Mouse (Mus musculus) MEL (cell line): ENCODE data around the gene Gm9913. TPM values are rescaled to one million over a fixed set of nuclear protein-coding genes. Genes with fewer than 3 reads are reported as not detected.

Experiments
- DNase-seq: peaks from one replicate; pipeline ENCODE4 v3.0.0; 2011; ENCODE audit warnings: low read depth, low spot score
- H3K27ac ChIP-seq: 2 replicates; pipeline ENCODE4 v1.5.1; 2012; ENCODE audit warnings: low read depth, mild to moderate bottlenecking, control low read depth, low read length, moderate library complexity; ENCODE audit not compliant: control insufficient read depth
- H3K27me3 ChIP-seq, 2 experiments: fragments of 150-350 bp in 1 of 2; sonication (generic) in 1 of 2; 2 replicates each; pipeline ENCODE4 v1.6.1; 2012; ENCODE audit warnings: low read length in 2 of 2, mild to moderate bottlenecking in 2 of 2, improper control_type of control experiment in 1 of 2, moderate library complexity in 1 of 2; ENCODE audit not compliant: insufficient read depth in 2 of 2, control insufficient read depth in 1 of 2
- H3K36me3 ChIP-seq, 2 experiments: 2 replicates each; pipeline ENCODE4 v1.6.1; 2012 to 2014; ENCODE audit warnings: low read length in 2 of 2, improper control_type of control experiment in 1 of 2, inconsistent platforms in 1 of 2, mild to moderate bottlenecking in 1 of 2; ENCODE audit not compliant: insufficient read depth in 2 of 2, control insufficient read depth in 1 of 2
- H3K4me1 ChIP-seq, 2 experiments: fragments of 150-350 bp in 1 of 2; sonication (generic) in 1 of 2; 2 replicates each; pipeline ENCODE4 v1.6.1; 2012; ENCODE audit warnings: low read length in 2 of 2, improper control_type of control experiment in 1 of 2, mild to moderate bottlenecking in 1 of 2; ENCODE audit not compliant: insufficient read depth in 2 of 2, control insufficient read depth in 1 of 2
- H3K4me3 ChIP-seq, 2 experiments: fragments of 150-350 bp in 1 of 2; sonication (generic) in 1 of 2; 2 replicates each; pipeline ENCODE4 v1.5.1; 2012; ENCODE audit warnings: low read depth in 2 of 2, low read length in 2 of 2, mild to moderate bottlenecking in 2 of 2, moderate library complexity in 2 of 2, control low read depth in 1 of 2, improper control_type of control experiment in 1 of 2; ENCODE audit not compliant: control insufficient read depth in 1 of 2, insufficient read depth in 1 of 2
- H3K79me2 ChIP-seq: 2 replicates; pipeline ENCODE4 v1.6.1; 2012; ENCODE audit warnings: mild to moderate bottlenecking, low read length, moderate library complexity; ENCODE audit not compliant: control insufficient read depth, poor library complexity, insufficient read depth
- H3K9ac ChIP-seq: 2 replicates; pipeline ENCODE4 v1.6.1; 2012; ENCODE audit warnings: low read depth, mild to moderate bottlenecking, control low read depth, low read length, moderate library complexity; ENCODE audit not compliant: control insufficient read depth, poor library complexity, severe bottlenecking
- H3K9me3 ChIP-seq: fragments of 150-350 bp; sonication (generic); replicated peaks from 2 replicates; pipeline ENCODE4 v1.6.1; 2012; ENCODE audit warnings: mild to moderate bottlenecking, low read length, improper control_type of control experiment, moderate library complexity; ENCODE audit not compliant: insufficient read depth
- BHLHE40 ChIP-seq: IDR thresholded peaks from 2 replicates; pipeline ENCODE4 v1.6.1; 2012; ENCODE audit warnings: low read depth, mild to moderate bottlenecking, inconsistent platforms, low read length, improper control_type of control experiment, borderline replicate concordance
- CHD2 ChIP-seq: IDR thresholded peaks from 2 replicates; pipeline ENCODE4 v1.6.1; 2011; ENCODE audit warnings: low read length, improper control_type of control experiment
- CTCF ChIP-seq, 3 experiments: IDR thresholded peaks in 2 of 3; conservative IDR thresholded peaks in 1 of 3; 2 replicates each; pipeline ENCODE4 v1.5.1; 2011 to 2012; ENCODE audit warnings: low read length in 3 of 3, low read depth in 2 of 3, mild to moderate bottlenecking in 2 of 3, improper control_type of control experiment in 1 of 3, inconsistent platforms in 1 of 3, mixed read lengths in 1 of 3, moderate library complexity in 1 of 3; ENCODE audit not compliant: control insufficient read depth in 1 of 3, insufficient read depth in 1 of 3, poor library complexity in 1 of 3, severe bottlenecking in 1 of 3
- ELF1 ChIP-seq: IDR thresholded peaks from 2 replicates; pipeline ENCODE4 v1.6.1; 2014; ENCODE audit warnings: low read depth, mild to moderate bottlenecking, inconsistent platforms, low read length, improper control_type of control experiment, moderate library complexity
- EP300 ChIP-seq, 2 experiments: IDR thresholded peaks; 2 replicates each; pipeline ENCODE4 v1.6.1; 2011; ENCODE audit warnings: improper control_type of control experiment in 2 of 2, low read length in 2 of 2, low read depth in 1 of 2, mild to moderate bottlenecking in 1 of 2
- ETS1 ChIP-seq: IDR thresholded peaks from 2 replicates; pipeline ENCODE4 v1.6.1; 2012; ENCODE audit warnings: low read depth, mild to moderate bottlenecking, inconsistent platforms, low read length, improper control_type of control experiment, moderate library complexity
- GABPA ChIP-seq: IDR thresholded peaks from 2 replicates; pipeline ENCODE4 v1.6.1; 2012; ENCODE audit warnings: low read depth, mild to moderate bottlenecking, inconsistent platforms, low read length, improper control_type of control experiment, moderate library complexity
- GATA1 ChIP-seq: IDR thresholded peaks from 2 replicates; pipeline ENCODE4 v1.6.1; 2011; ENCODE audit warnings: low read depth, low read length, improper control_type of control experiment
- HCFC1 ChIP-seq: IDR thresholded peaks from 2 replicates; pipeline ENCODE4 v1.6.1; 2012; ENCODE audit warnings: low read depth, mild to moderate bottlenecking, inconsistent platforms, low read length, improper control_type of control experiment, moderate library complexity
- MAFK ChIP-seq: IDR thresholded peaks from 2 replicates; pipeline ENCODE4 v1.6.1; 2011; ENCODE audit warnings: low read depth, mild to moderate bottlenecking, low read length, improper control_type of control experiment, borderline replicate concordance
- MAX ChIP-seq: IDR thresholded peaks from 2 replicates; pipeline ENCODE4 v1.6.1; 2011; ENCODE audit warnings: low read length, improper control_type of control experiment
- MAZ ChIP-seq: IDR thresholded peaks from 2 replicates; pipeline ENCODE4 v1.6.1; 2012; ENCODE audit warnings: low read depth, mild to moderate bottlenecking, inconsistent platforms, low read length, improper control_type of control experiment
- MYC ChIP-seq: IDR thresholded peaks from 2 replicates; pipeline ENCODE4 v1.6.1; 2011; ENCODE audit warnings: low read depth, mild to moderate bottlenecking, low read length, improper control_type of control experiment, moderate library complexity
- NELFE ChIP-seq: IDR thresholded peaks from 2 replicates; pipeline ENCODE4 v1.6.1; 2011; ENCODE audit warnings: low read depth, low read length, improper control_type of control experiment
- NRF1 ChIP-seq: IDR thresholded peaks from 2 replicates; pipeline ENCODE4 v1.6.1; 2014; ENCODE audit warnings: low read depth, mild to moderate bottlenecking, inconsistent platforms, low read length, improper control_type of control experiment, moderate library complexity; ENCODE audit not compliant: poor library complexity, insufficient read depth, severe bottlenecking
- POLR2A ChIP-seq, 2 experiments: IDR thresholded peaks; 2 replicates each; pipeline ENCODE4 v1.6.1; 2011 to 2012; ENCODE audit warnings: low read length in 2 of 2, mild to moderate bottlenecking in 2 of 2, control low read depth in 1 of 2, improper control_type of control experiment in 1 of 2, low read depth in 1 of 2, moderate library complexity in 1 of 2; ENCODE audit not compliant: control insufficient read depth in 1 of 2, insufficient read depth in 1 of 2, poor library complexity in 1 of 2
- POLR2AphosphoS2 ChIP-seq: IDR thresholded peaks from 2 replicates; pipeline ENCODE4 v1.6.1; 2011; ENCODE audit warnings: low read length, improper control_type of control experiment
- POLR2AphosphoS5 ChIP-seq: IDR thresholded peaks from 2 replicates; pipeline ENCODE4 v1.6.1; 2012; ENCODE audit warnings: low read depth, borderline replicate concordance, mild to moderate bottlenecking, inconsistent platforms, low read length, moderate library complexity, mixed read lengths
- RCOR1 ChIP-seq: IDR thresholded peaks from 2 replicates; pipeline ENCODE4 v1.6.1; 2012; ENCODE audit warnings: low read depth, mild to moderate bottlenecking, inconsistent platforms, low read length, improper control_type of control experiment
- SMC3 ChIP-seq: IDR thresholded peaks from 2 replicates; pipeline ENCODE4 v1.6.1; 2011; ENCODE audit warnings: low read depth, low read length, improper control_type of control experiment
- TAL1 ChIP-seq: IDR thresholded peaks from 2 replicates; pipeline ENCODE4 v1.6.1; 2012; ENCODE audit warnings: mild to moderate bottlenecking, inconsistent platforms, low read length, moderate library complexity, mixed read lengths
- TCF12 ChIP-seq: IDR thresholded peaks from 2 replicates; pipeline ENCODE4 v1.6.1; 2014; ENCODE audit warnings: low read depth, mild to moderate bottlenecking, inconsistent platforms, low read length, improper control_type of control experiment, moderate library complexity
- USF1 ChIP-seq: IDR thresholded peaks from 2 replicates; pipeline ENCODE4 v1.6.1; 2014; ENCODE audit warnings: low read depth, mild to moderate bottlenecking, inconsistent platforms, low read length, improper control_type of control experiment, moderate library complexity
- USF2 ChIP-seq, 2 experiments: IDR thresholded peaks; 2 replicates each; pipeline ENCODE4 v1.6.1; 2011 to 2012; ENCODE audit warnings: improper control_type of control experiment in 2 of 2, low read length in 2 of 2, borderline replicate concordance in 1 of 2, inconsistent platforms in 1 of 2, low read depth in 1 of 2, mild to moderate bottlenecking in 1 of 2; ENCODE audit not compliant: insufficient read depth in 1 of 2
- ZKSCAN1 ChIP-seq: IDR thresholded peaks from 2 replicates; pipeline ENCODE4 v1.6.1; 2012; ENCODE audit warnings: low read depth, mild to moderate bottlenecking, inconsistent platforms, low read length, improper control_type of control experiment, moderate library complexity
- ZNF384 ChIP-seq: IDR thresholded peaks from 2 replicates; pipeline ENCODE4 v1.6.1; 2012; ENCODE audit warnings: low read depth, mild to moderate bottlenecking, inconsistent platforms, low read length, improper control_type of control experiment
- polyA plus RNA-seq, 2 experiments: library from polyadenylated mRNA; stranded (reverse) in 1 of 2; unstranded in 1 of 2; fragments of >175 nt in 1 of 2; fragments of >200 nt in 1 of 2; gene quantifications; 2 replicates each; pipeline versions ENCODE4 v1.2.1 to v1.2.4; 2012; ENCODE audit warnings: low replicate concordance in 2 of 2, low read depth in 1 of 2; ENCODE audit not compliant: insufficient read length in 2 of 2, insufficient read depth in 1 of 2, missing spikeins in 1 of 2
- total RNA-seq: library from RNA; depleted of rRNA; stranded (reverse); fragments of 300-350 nt; gene quantifications from 2 replicates; pipeline ENCODE4 v1.2.3, GENCODE M21; 2012

Gene Gm9913
- total and polyA plus RNA-seq, 3 experiments: not detected

- H3K27ac ChIP-seq: no peak overlapping the region
- peaks cover 0 to 13% of the 10 kb centered on the region in 2 experiments; a peak in 2 of 4 replicates for H3K36me3 ChIP-seq
- peak; percentile 49 for DNase-seq
- no peak overlapping the region for H3K4me3 ChIP-seq
- H3K27me3 ChIP-seq: no peaks in the 10 kb centered on the region; a peak in 2 of 4 replicates
- H3K79me2 ChIP-seq: no peaks in the 10 kb centered on the region
- H3K9me3 ChIP-seq: no peaks in the 10 kb centered on the region
- peaks cover 2 to 13% of the 10 kb centered on the region in 2 experiments; a peak in 3 of 4 replicates for H3K4me1 ChIP-seq
- no peak for TF ChIP-seq ZKSCAN1
- TF ChIP-seq HCFC1: no peak
- TF ChIP-seq POLR2AphosphoS2: no peak
- TF ChIP-seq SMC3: no peak
- 0 out of 2 replicates have a peak, but pooled peaks have one; percentile 22 for TF ChIP-seq MYC
- TF ChIP-seq EP300 (IDR thresholded peaks at IDR 0.05; ENCODE audit: low read depth in 1 of 2, low read length in 2 of 2): peak; percentile 63 to 80
- TF ChIP-seq TAL1: peak; percentile 60
- no peak for TF ChIP-seq MAX
- TF ChIP-seq RCOR1: peak; percentile 93
- no peak for TF ChIP-seq NELFE
- TF ChIP-seq CHD2: no peak
- no peak for TF ChIP-seq POLR2A (IDR thresholded peaks at IDR 0.05; ENCODE audit: control insufficient read depth in 1 of 2, insufficient read depth in 1 of 2, low read depth in 1 of 2, low read length in 2 of 2, poor library complexity in 1 of 2)
- peak; percentile 83 for TF ChIP-seq GATA1
- no peak for TF ChIP-seq POLR2AphosphoS5
- TF ChIP-seq CTCF (IDR thresholded peaks at IDR 0.05 in 2 of 3, conservative IDR thresholded peaks at IDR 0.05 in 1 of 3; ENCODE audit: control insufficient read depth in 1 of 3, insufficient read depth in 1 of 3, low read depth in 2 of 3, low read length in 3 of 3, poor library complexity in 1 of 3, severe bottlenecking in 1 of 3): no peak
- TF ChIP-seq ETS1: peak; percentile 58
- TF ChIP-seq ZNF384: no peak
- TF ChIP-seq ELF1: peak; percentile 36; the same call in 1 of the 2 replicates
- TF ChIP-seq TCF12: peak; percentile 89
- TF ChIP-seq MAFK: no peak
- no peak for TF ChIP-seq USF2 (IDR thresholded peaks at IDR 0.05; ENCODE audit: borderline replicate concordance in 1 of 2, insufficient read depth in 1 of 2, low read depth in 1 of 2, low read length in 2 of 2)
- TF ChIP-seq GABPA: no peak
- TF ChIP-seq MAZ: 0 out of 2 replicates have a peak, but pooled peaks have one; percentile 31
- peak; percentile 44; the same call in 1 of the 2 replicates for TF ChIP-seq BHLHE40
- TF ChIP-seq USF1: no peak
- TF ChIP-seq NRF1: no peak
- TF ChIP-seq, all 39 proteins: peak for 10
- H3K9ac ChIP-seq: no peak overlapping the region
Observed at GRCm38 (mm10) chr2:125515291-125516057, 10.6 kb downstream of the Gm9913 start.
